ENCODE assay signal across 9 mouse cellular contexts in the genomic region with DNA sequence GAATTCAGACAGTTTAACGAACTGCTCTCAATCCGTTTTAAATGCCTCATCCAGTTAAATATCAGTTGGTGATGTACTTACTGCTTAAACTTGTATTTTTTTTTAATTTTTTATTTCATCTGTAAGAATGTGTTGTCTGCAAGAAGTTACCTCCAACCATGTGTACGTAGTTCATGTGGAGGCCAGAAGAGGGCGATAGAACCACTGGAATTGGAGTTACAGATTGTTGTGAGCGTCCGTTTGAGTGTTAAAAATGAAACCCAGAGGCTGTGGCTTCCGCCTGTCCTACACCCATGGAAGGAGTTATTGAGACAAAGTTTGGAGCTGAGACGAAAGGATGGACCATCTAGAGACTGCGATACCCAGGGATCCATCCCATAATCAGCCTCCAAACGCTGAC. TPM values are rescaled to one million over a fixed set of nuclear protein-coding genes. Genes with fewer than 3 reads are reported as not detected.
DNase-seq lines count a peak whose midpoint lies in the region; ATAC-seq and TF ChIP-seq lines count a peak whose summit lies in the region.
"Had no signal": no experiment of that assay in that cellular context is flagged by ENCODE, and none has a peak within 500 bp of the region (broad histone marks: within the 10 kb centered on the region; RNA-seq: fewer than 3 reads in every experiment).

No protein-coding gene starts in this region.

- peak; percentile 87 for ATAC-seq in megakaryocyte, adult 5-6 weeks (ENCODE audit: poor library complexity, severe bottlenecking)

- intact Hi-C loops in left cerebral cortex, adult 2 months (cut with DNase I) = loop anchor here (10.0 kb wide), 2 partner anchors 362 to 402 kb away; a partner anchor contains a TSS
- intact Hi-C loops in left cerebral cortex, postnatal 14 days (cut with DNase I) = loop anchor here (5.0 to 10.0 kb wide), 3 partner anchors 69 to 402 kb away; a partner anchor contains a TSS
- intact Hi-C loops in left cerebral cortex, postnatal 10 days (cut with DNase I) = loop anchor here (10.0 kb wide), 2 partner anchors 72 to 402 kb away; no protein-coding TSS in a partner anchor

- TF ChIP-seq CTCF in left cerebral cortex, adult 2 months (IDR thresholded peaks at IDR 0.05) = peak; percentile 39
- TF ChIP-seq CTCF in E14TG2a.4 (conservative IDR thresholded peaks at IDR 0.05; ENCODE audit: low read length) = peak; percentile 67

- H3K4me3 ChIP-seq in left cerebral cortex, adult 2 months = no peak overlapping the region
- H3K4me3 ChIP-seq in E14TG2a.4 (replicated peaks; ENCODE audit: low read length) = no peak overlapping the region

- H3K27me3 ChIP-seq in E14TG2a.4 (ENCODE audit: insufficient read depth, low read length) = no peaks in the 10 kb centered on the region

- no peak overlapping the region for H3K27ac ChIP-seq in left cerebral cortex, adult 2 months

- no peaks in the 10 kb centered on the region for H3K4me1 ChIP-seq in E14TG2a.4 (replicated peaks; ENCODE audit: low read depth, low read length)

- H3K36me3 ChIP-seq in E14TG2a.4 (ENCODE audit: insufficient read depth, low read length) = no peaks in the 10 kb centered on the region

- H3K9me3 ChIP-seq in E14TG2a.4 (ENCODE audit: low read length) = no peaks in the 10 kb centered on the region

- DNase-seq in left cerebral cortex, adult 2 months (ENCODE audit: extremely low spot score in 1 of 2, low spot score in 2 of 2) = no peak
- DNase-seq in left cerebral cortex, postnatal 14 days (ENCODE audit: low spot score in 2 of 2) = no peak
- DNase-seq in brain, adult 2 months (ENCODE audit: low read depth, low spot score) = peak; percentile 34
- no peak for DNase-seq in left cerebral cortex, postnatal 10 days (ENCODE audit: extremely low spot score in 1 of 2, low spot score in 2 of 2)
- no peak for DNase-seq in right cerebral cortex, postnatal 36 days (ENCODE audit: low spot score in 2 of 2)
- no peak for DNase-seq in kidney, adult 8-10 months
- DNase-seq: cerebellum, adult 11 months had no signal

RNA-seq across cellular contexts. Expression of a gene that starts 27.5 kb away (rescaled TPM):
- 1 to 10 TPM; 1.7 to 2.8 TPM for total RNA-seq in left cerebral cortex, adult 2 months (2021)
- 1 to 10 TPM; 2.5 to 3.1 TPM for total RNA-seq in left cerebral cortex, postnatal 14 days (2021)
- 1,533 and 1,715 TPM in 2 replicates for total RNA-seq in megakaryocyte, adult 5-6 weeks (2015)
- 1,919 and 2,040 TPM in 2 replicates for total RNA-seq in megakaryocyte, adult 5-6 weeks (2017)
- 1 to 10 TPM; 2.5 to 3.2 TPM for total RNA-seq in left cerebral cortex, postnatal 10 days (2021)

Comparison
In these comparisons a context has a peak if more than half of its experiments do, and no peak if none do; other contexts are left out.
1. RNA of a gene that starts 27.5 kb away (total RNA-seq): 1,533 to 2,040 TPM in megakaryocyte, adult 5-6 weeks; 2.5 to 3.2 TPM in left cerebral cortex, postnatal 10 days, 2.5 to 3.1 TPM in left cerebral cortex, postnatal 14 days and 1.7 to 2.8 TPM in left cerebral cortex, adult 2 months; every median in the first group is over 100 times any median in the second.